Mouse (Mus musculus): ENCODE data around the gene Try10. TPM values are rescaled to one million over a fixed set of nuclear protein-coding genes. Genes with fewer than 3 reads are reported as not detected.
"Not testable (repeated sequence)": the region's sequence is repeated elsewhere in the genome, so short reads cannot be mapped to it uniquely, and the experiment has no call there.

The Try10 gene
- total and polyA plus RNA-seq, 3 experiments, result not detected

GRCm38 (mm10) chr6:41386781-41387180, 32.9 kb downstream of the Try10 start:
- no peaks in the 10 kb centered on the region for H3K27me3 ChIP-seq (replicated peaks)
- no peaks in the 10 kb centered on the region for H3K36me3 ChIP-seq (replicated peaks in 1 of 2; ENCODE audit: control insufficient read depth in 1 of 2, insufficient read depth in 1 of 2, low read length in 1 of 2)
- in situ Hi-C loops (cut with MboI; ENCODE audit: low pct_ligation_motif_present, low pct_unique_long_range_greater_than_20kb, low sequenced_read_pairs) (no loop called here), dilution Hi-C loops (cut with MboI; ENCODE audit: extremely low pct_ligation_motif_present, extremely low pct_unique_long_range_greater_than_20kb, low sequenced_read_pairs) (no loop called here)
- no peaks in the 10 kb centered on the region for H3K9me3 ChIP-seq (replicated peaks; ENCODE audit: low read length)
- no peak for DNase-seq (ENCODE audit: extremely low read depth)
- no peak overlapping the region for H3K9ac ChIP-seq (ENCODE audit: insufficient read depth, low read depth)
- no peak for TF ChIP-seq UBTF (IDR thresholded peaks at IDR 0.05; ENCODE audit: low read depth, low read length)
- no peak for TF ChIP-seq JUN (IDR thresholded peaks at IDR 0.05; ENCODE audit: insufficient read depth, low read depth, low read length)
- no peak for TF ChIP-seq NRF1 (IDR thresholded peaks at IDR 0.05; ENCODE audit: low read depth, low read length)
- no peak for TF ChIP-seq ZKSCAN1 (IDR thresholded peaks at IDR 0.05; ENCODE audit: borderline replicate concordance, low read depth, low read length)
- TF ChIP-seq MXI1 (IDR thresholded peaks at IDR 0.05; ENCODE audit: low read depth, low read length), result no peak
- no peak for TF ChIP-seq POLR2AphosphoS2 (IDR thresholded peaks at IDR 0.05; ENCODE audit: low read depth, low read length)
- no peak for TF ChIP-seq RAD21 (IDR thresholded peaks at IDR 0.05; ENCODE audit: low read depth, low read length)
- TF ChIP-seq KAT2A (IDR thresholded peaks at IDR 0.05; ENCODE audit: insufficient replicate concordance, low read length), result no peak
- TF ChIP-seq GABPA (IDR thresholded peaks at IDR 0.05; ENCODE audit: insufficient replicate concordance, low read depth, low read length), result no peak
- no peak for TF ChIP-seq BHLHE40 (IDR thresholded peaks at IDR 0.05; ENCODE audit: low read depth, low read length)
- no peak for TF ChIP-seq MAZ (IDR thresholded peaks at IDR 0.05; ENCODE audit: low read depth, low read length)
- no peak for TF ChIP-seq EP300 (IDR thresholded peaks at IDR 0.05; ENCODE audit: low read length)
- TF ChIP-seq ELF1 (IDR thresholded peaks at IDR 0.05; ENCODE audit: low read depth, low read length), result no peak
- no peaks in the 10 kb centered on the region for H3K79me2 ChIP-seq (replicated peaks; ENCODE audit: control insufficient read depth, extremely low read depth, insufficient read depth, poor library complexity, severe bottlenecking)
- H3K4me1 ChIP-seq (ENCODE audit: control insufficient read depth in 1 of 2, insufficient read depth in 2 of 2), result no peaks in the 10 kb centered on the region; a peak in 1 of 4 replicates
- no peak overlapping the region for H3K4me3 ChIP-seq (replicated peaks in 1 of 3; ENCODE audit: low read depth in 2 of 3, low read length in 2 of 3, poor library complexity in 1 of 3)
- no peak overlapping the region for H3K27ac ChIP-seq (ENCODE audit: insufficient read depth, low read depth)
- no peak overlapping the region for H3K4me2 ChIP-seq (ENCODE audit: insufficient read depth, low read depth, poor library complexity, severe bottlenecking)

GRCm38 (mm10) chr6:41391640-41392039, 37.7 kb downstream of the Try10 start:
- H3K36me3 ChIP-seq (replicated peaks in 1 of 2; ENCODE audit: control insufficient read depth in 1 of 2, insufficient read depth in 1 of 2, low read length in 1 of 2); H3K9ac ChIP-seq (ENCODE audit: insufficient read depth, low read depth); H3K9me3 ChIP-seq (replicated peaks; ENCODE audit: low read length); dilution Hi-C loops (cut with MboI; ENCODE audit: extremely low pct_ligation_motif_present, extremely low pct_unique_long_range_greater_than_20kb, low sequenced_read_pairs); H3K4me3 ChIP-seq (replicated peaks in 1 of 3; ENCODE audit: low read depth in 2 of 3, low read length in 2 of 3, poor library complexity in 1 of 3); H3K4me2 ChIP-seq (ENCODE audit: insufficient read depth, low read depth, poor library complexity, severe bottlenecking); in situ Hi-C loops (cut with MboI; ENCODE audit: low pct_ligation_motif_present, low pct_unique_long_range_greater_than_20kb, low sequenced_read_pairs); H3K4me1 ChIP-seq (ENCODE audit: control insufficient read depth in 1 of 2, insufficient read depth in 2 of 2); DNase-seq (ENCODE audit: extremely low read depth); H3K79me2 ChIP-seq (replicated peaks; ENCODE audit: control insufficient read depth, extremely low read depth, insufficient read depth, poor library complexity, severe bottlenecking); H3K27me3 ChIP-seq (replicated peaks); H3K27ac ChIP-seq (ENCODE audit: insufficient read depth, low read depth): not testable (repeated sequence)

- dilution Hi-C loops (cut with MboI; ENCODE audit: extremely low pct_ligation_motif_present, extremely low pct_unique_long_range_greater_than_20kb, low sequenced_read_pairs); H3K9ac ChIP-seq (ENCODE audit: insufficient read depth, low read depth); H3K27me3 ChIP-seq (replicated peaks); DNase-seq (ENCODE audit: extremely low read depth); H3K27ac ChIP-seq (ENCODE audit: insufficient read depth, low read depth); H3K4me2 ChIP-seq (ENCODE audit: insufficient read depth, low read depth, poor library complexity, severe bottlenecking); H3K9me3 ChIP-seq (replicated peaks; ENCODE audit: low read length); H3K4me3 ChIP-seq (replicated peaks in 1 of 3; ENCODE audit: low read depth in 2 of 3, low read length in 2 of 3, poor library complexity in 1 of 3); H3K36me3 ChIP-seq (replicated peaks in 1 of 2; ENCODE audit: control insufficient read depth in 1 of 2, insufficient read depth in 1 of 2, low read length in 1 of 2); in situ Hi-C loops (cut with MboI; ENCODE audit: low pct_ligation_motif_present, low pct_unique_long_range_greater_than_20kb, low sequenced_read_pairs); H3K79me2 ChIP-seq (replicated peaks; ENCODE audit: control insufficient read depth, extremely low read depth, insufficient read depth, poor library complexity, severe bottlenecking); H3K4me1 ChIP-seq (ENCODE audit: control insufficient read depth in 1 of 2, insufficient read depth in 2 of 2): not testable (repeated sequence)
Measured at GRCm38 (mm10) chr6:41392056-41392455, 38.2 kb downstream of the Try10 start, which contains the start of gene Gm5771. Gene Gm5771 (plus strand): TSS chr6:41392356.

Other genes with a start within 250 kb of the Try10 start
- gene Try4, start 51.8 kb upstream of the Try10 start, total RNA-seq (2012; rRNA removed), result not detected in 2 replicates
- gene Try4, start 51.8 kb upstream of the Try10 start, total RNA-seq (2014; rRNA removed), result not detected in 2 replicates
- gene Try4, start 51.8 kb upstream of the Try10 start, polyA plus RNA-seq (2012; ENCODE audit: insufficient read length, low read depth), result not detected in 2 replicates
- 0.17 TPM in 1 of 2 replicates, not detected in the other for gene Try5, start 37.3 kb upstream of the Try10 start, total RNA-seq (2012; rRNA removed)
- gene Try5, start 37.3 kb upstream of the Try10 start, total RNA-seq (2014; rRNA removed), result not detected in 2 replicates
- gene Try5, start 37.3 kb upstream of the Try10 start, polyA plus RNA-seq (2012; ENCODE audit: insufficient read length, low read depth), result not detected in 2 replicates
- not detected in 2 replicates for gene Prss3, start 23.6 kb downstream of the Try10 start, total RNA-seq (2012; rRNA removed)
- gene Prss3, start 23.6 kb downstream of the Try10 start, total RNA-seq (2014; rRNA removed), result not detected in 2 replicates
- not detected in 2 replicates for gene Prss3, start 23.6 kb downstream of the Try10 start, polyA plus RNA-seq (2012; ENCODE audit: insufficient read length, low read depth)
- gene Gm5771, start 38.3 kb downstream of the Try10 start, total RNA-seq (2012; rRNA removed), result not detected in 2 replicates
- not detected in 2 replicates for gene Gm5771, start 38.3 kb downstream of the Try10 start, total RNA-seq (2014; rRNA removed)
- gene Gm5771, start 38.3 kb downstream of the Try10 start, polyA plus RNA-seq (2012; ENCODE audit: insufficient read length, low read depth), result not detected in 2 replicates
- not detected in 2 replicates for gene Gm10334, start 92.0 kb downstream of the Try10 start, total RNA-seq (2012; rRNA removed)
- not detected in 2 replicates for gene Gm10334, start 92.0 kb downstream of the Try10 start, total RNA-seq (2014; rRNA removed)
- not detected in 2 replicates for gene Gm10334, start 92.0 kb downstream of the Try10 start, polyA plus RNA-seq (2012; ENCODE audit: insufficient read length, low read depth)
- gene Prss1, start 104.8 kb downstream of the Try10 start, total RNA-seq (2012; rRNA removed), result not detected in 2 replicates
- gene Prss1, start 104.8 kb downstream of the Try10 start, total RNA-seq (2014; rRNA removed), result not detected in 2 replicates
- gene Prss1, start 104.8 kb downstream of the Try10 start, polyA plus RNA-seq (2012; ENCODE audit: insufficient read length, low read depth), result not detected in 2 replicates
- not detected in 2 replicates for gene Prss2, start 167.7 kb downstream of the Try10 start, total RNA-seq (2012; rRNA removed)
- gene Prss2, start 167.7 kb downstream of the Try10 start, total RNA-seq (2014; rRNA removed), result not detected in 2 replicates
- gene Prss2, start 167.7 kb downstream of the Try10 start, polyA plus RNA-seq (2012; ENCODE audit: insufficient read length, low read depth), result not detected in 2 replicates